Mouse (Mus musculus): ENCODE measurements around the gene Cnr2. TPM values are rescaled to one million over a fixed set of nuclear protein-coding genes. Genes with fewer than 3 reads are reported as not detected.
"Not testable (repeated sequence)": the region's sequence is repeated elsewhere in the genome, so short reads cannot be mapped to it uniquely, and the experiment has no call there.

The Cnr2 gene
- polyA plus RNA-seq, 1 experiment = 0.43 TPM

GRCm38 (mm10) chr4:135934708-135935500 lies 39.7 kb downstream of the Cnr2 start:
- no peak for DNase-seq (ENCODE audit: low spot score)

GRCm38 (mm10) chr4:135935502-135935901 lies 40.3 kb downstream of the Cnr2 start:
- DNase-seq (ENCODE audit: low spot score) = no peak

- no peak for DNase-seq (ENCODE audit: low spot score)
Observed at GRCm38 (mm10) chr4:135938858-135939257, 43.7 kb downstream of the Cnr2 start.

GRCm38 (mm10) chr4:135941026-135941425 lies 45.8 kb downstream of the Cnr2 start:
- DNase-seq (ENCODE audit: low spot score) = not testable (repeated sequence)

GRCm38 (mm10) chr4:135942193-135942592 lies 47.0 kb downstream of the Cnr2 start:
- DNase-seq (ENCODE audit: low spot score) = no peak

- DNase-seq (ENCODE audit: low spot score) = no peak
Observed at GRCm38 (mm10) chr4:135943389-135943788, 48.2 kb downstream of the Cnr2 start.

GRCm38 (mm10) chr4:135945706-135946105 lies 50.5 kb downstream of the Cnr2 start:
- DNase-seq (ENCODE audit: low spot score) = no peak

- DNase-seq (ENCODE audit: low spot score) = peak; percentile 86
Observed at GRCm38 (mm10) chr4:135946278-135946658, 51.1 kb downstream of the Cnr2 start, which contains the start of gene Hmgcl. Gene Hmgcl, plus strand, starts transcription at chr4:135946448.

- no peak for DNase-seq (ENCODE audit: low spot score)
Observed at GRCm38 (mm10) chr4:135946659-135947301, 51.6 kb downstream of the Cnr2 start.

GRCm38 (mm10) chr4:135948142-135948541 lies 52.9 kb downstream of the Cnr2 start:
- no peak for DNase-seq (ENCODE audit: low spot score)

- DNase-seq (ENCODE audit: low spot score) = no peak
Observed at GRCm38 (mm10) chr4:135949475-135949874, 54.3 kb downstream of the Cnr2 start.

- no peak for DNase-seq (ENCODE audit: low spot score)
Observed at GRCm38 (mm10) chr4:135949911-135950310, 54.7 kb downstream of the Cnr2 start.

- no peak for DNase-seq (ENCODE audit: low spot score)
Observed at GRCm38 (mm10) chr4:135950365-135950764, 55.2 kb downstream of the Cnr2 start.

- no peak for DNase-seq (ENCODE audit: low spot score)
Observed at GRCm38 (mm10) chr4:135951505-135951904, 56.3 kb downstream of the Cnr2 start.

GRCm38 (mm10) chr4:135953179-135953578 lies 58.0 kb downstream of the Cnr2 start:
- no peak for DNase-seq (ENCODE audit: low spot score)

- no peak for DNase-seq (ENCODE audit: low spot score)
Observed at GRCm38 (mm10) chr4:135954241-135954640, 59.0 kb downstream of the Cnr2 start.

- peak; percentile 23 for DNase-seq (ENCODE audit: low spot score)
Observed at GRCm38 (mm10) chr4:135955886-135956285, 60.7 kb downstream of the Cnr2 start.

GRCm38 (mm10) chr4:135958354-135958753 lies 63.2 kb downstream of the Cnr2 start:
- no peak for DNase-seq (ENCODE audit: low spot score)

GRCm38 (mm10) chr4:135960717-135961116 lies 65.5 kb downstream of the Cnr2 start:
- no peak for DNase-seq (ENCODE audit: low spot score)

- no peak for DNase-seq (ENCODE audit: low spot score)
Observed at GRCm38 (mm10) chr4:135961709-135962108, 66.5 kb downstream of the Cnr2 start.

GRCm38 (mm10) chr4:135962198-135962597 lies 67.0 kb downstream of the Cnr2 start:
- no peak for DNase-seq (ENCODE audit: low spot score)

- no peak for DNase-seq (ENCODE audit: low spot score)
Observed at GRCm38 (mm10) chr4:135962946-135963345, 67.8 kb downstream of the Cnr2 start.

Measured in urinary bladder, adult 2 months (tissue).